Mouse (Mus musculus) cerebellum, postnatal 25 days (tissue): Measurements from ENCODE around the gene Cdc16.

ENCODE experiments used
- DNase-seq, 2 experiments: peaks; one replicate each; pipeline ENCODE4 v3.0.0; 2021; ENCODE audit warnings: mixed read lengths in 2 of 2

Cdc16 gene

GRCm38 (mm10) chr8:13828598-13829172, 71.2 kb downstream of the Cdc16 start:
- no peak for DNase-seq
